Mouse (Mus musculus): ENCODE measurements around the gene Grhpr. TPM values are rescaled to one million over a fixed set of nuclear protein-coding genes. Genes with fewer than 3 reads are reported as not detected.

Gene Grhpr
- total and polyA plus RNA-seq, 3 experiments, result 27.3 to 76.4 TPM; not detected in 1

GRCm38 (mm10) chr4:44938359-44939340 lies 42.5 kb upstream of the Grhpr start:
- no peak for DNase-seq (ENCODE audit: low read depth, low spot score)
- TF ChIP-seq E2F4 (IDR thresholded peaks at IDR 0.05; ENCODE audit: borderline replicate concordance, low read depth, low read length) (no peak), ZNF384 (IDR thresholded peaks at IDR 0.05; ENCODE audit: low read depth, low read length) (no peak), NELFE (IDR thresholded peaks at IDR 0.05; ENCODE audit: low read depth, low read length) (no peak), SIN3A (IDR thresholded peaks at IDR 0.05; ENCODE audit: low read length) (no peak), TBP (IDR thresholded peaks at IDR 0.05; ENCODE audit: low read depth, low read length) (no peak), GABPA (IDR thresholded peaks at IDR 0.05; ENCODE audit: low read depth, low read length) (no peak), RCOR1 (IDR thresholded peaks at IDR 0.05; ENCODE audit: low read depth, low read length) (no peak), ZMIZ1 (IDR thresholded peaks at IDR 0.05; ENCODE audit: low read depth, low read length) (no peak)
- peaks cover 6 to 9% of the 10 kb centered on the region in 2 experiments for H3K4me1 ChIP-seq (ENCODE audit: control insufficient read depth in 1 of 2, insufficient read depth in 2 of 2, low read length in 2 of 2)
- H3K4me3 ChIP-seq (ENCODE audit: control insufficient read depth in 1 of 2, insufficient read depth in 1 of 2, low read depth in 2 of 2, low read length in 2 of 2), result no peak overlapping the region
- no peak overlapping the region for H3K9ac ChIP-seq (ENCODE audit: control insufficient read depth, low read depth, low read length, poor library complexity, severe bottlenecking)
- no peaks in the 10 kb centered on the region for H3K79me2 ChIP-seq (ENCODE audit: control insufficient read depth, insufficient read depth, low read length, poor library complexity)
- H3K9me3 ChIP-seq (replicated peaks; ENCODE audit: insufficient read depth, low read length), result no peaks in the 10 kb centered on the region
- no peaks in the 10 kb centered on the region for H3K27me3 ChIP-seq (ENCODE audit: control insufficient read depth in 1 of 2, insufficient read depth in 2 of 2, low read length in 2 of 2)
- H3K36me3 ChIP-seq (ENCODE audit: control insufficient read depth in 1 of 2, insufficient read depth in 2 of 2, low read length in 2 of 2), result peaks cover 0 to 6% of the 10 kb centered on the region in 2 experiments; a peak in 2 of 4 replicates
- H3K27ac ChIP-seq (ENCODE audit: control insufficient read depth, low read depth, low read length), result no peak overlapping the region

- Histone ChIP-seq H3K79me2 (ENCODE audit: control insufficient read depth, insufficient read depth, low read length, poor library complexity) (no peaks in the 10 kb centered on the region), H3K27me3 (ENCODE audit: control insufficient read depth in 1 of 2, insufficient read depth in 2 of 2, low read length in 2 of 2) (no peaks in the 10 kb centered on the region), H3K4me3 (ENCODE audit: control insufficient read depth in 1 of 2, insufficient read depth in 1 of 2, low read depth in 2 of 2, low read length in 2 of 2) (no peak overlapping the region), H3K4me1 (ENCODE audit: control insufficient read depth in 1 of 2, insufficient read depth in 2 of 2, low read length in 2 of 2) (peaks cover 6 to 9% of the 10 kb centered on the region in 2 experiments), H3K27ac (ENCODE audit: control insufficient read depth, low read depth, low read length) (no peak overlapping the region), H3K9me3 (replicated peaks; ENCODE audit: insufficient read depth, low read length) (no peaks in the 10 kb centered on the region), H3K9ac (ENCODE audit: control insufficient read depth, low read depth, low read length, poor library complexity, severe bottlenecking) (no peak overlapping the region), H3K36me3 (ENCODE audit: control insufficient read depth in 1 of 2, insufficient read depth in 2 of 2, low read length in 2 of 2) (peaks cover 0 to 6% of the 10 kb centered on the region in 2 experiments; a peak in 2 of 4 replicates)
- no peak for DNase-seq (ENCODE audit: low read depth, low spot score)
- no peak for TF ChIP-seq CTCF (IDR thresholded peaks at IDR 0.05 in 2 of 3, conservative IDR thresholded peaks at IDR 0.05 in 1 of 3; ENCODE audit: control insufficient read depth in 1 of 3, insufficient read depth in 1 of 3, low read depth in 2 of 3, low read length in 3 of 3, poor library complexity in 1 of 3, severe bottlenecking in 1 of 3)
- no peak for TF ChIP-seq MEF2A (IDR thresholded peaks at IDR 0.05; ENCODE audit: extremely low read depth, insufficient replicate concordance, low read depth, low read length, poor library complexity, severe bottlenecking)
- TF ChIP-seq NRF1 (IDR thresholded peaks at IDR 0.05; ENCODE audit: insufficient read depth, low read depth, low read length, poor library complexity, severe bottlenecking), result no peak
- no peak for TF ChIP-seq MAX (IDR thresholded peaks at IDR 0.05; ENCODE audit: low read length)
- TF ChIP-seq CHD1 (IDR thresholded peaks at IDR 0.05; ENCODE audit: low read depth, low read length), result no peak
- no peak for TF ChIP-seq ZC3H11A (IDR thresholded peaks at IDR 0.05; ENCODE audit: low read depth, low read length)
- TF ChIP-seq ELF1 (IDR thresholded peaks at IDR 0.05; ENCODE audit: low read depth, low read length), result no peak
- no peak for TF ChIP-seq KAT2A (conservative IDR thresholded peaks at IDR 0.05; ENCODE audit: low read depth, low read length)
- no peak for TF ChIP-seq TCF12 (IDR thresholded peaks at IDR 0.05; ENCODE audit: low read depth, low read length)
- TF ChIP-seq RAD21 (IDR thresholded peaks at IDR 0.05; ENCODE audit: low read depth, low read length), result no peak
- no peak for TF ChIP-seq GATA1 (IDR thresholded peaks at IDR 0.05; ENCODE audit: low read depth, low read length)
- TF ChIP-seq SMC3 (IDR thresholded peaks at IDR 0.05; ENCODE audit: low read depth, low read length), result no peak
- TF ChIP-seq CHD2 (IDR thresholded peaks at IDR 0.05; ENCODE audit: low read length), result no peak
- TF ChIP-seq POLR2AphosphoS2 (IDR thresholded peaks at IDR 0.05; ENCODE audit: low read length), result no peak
- no peak for TF ChIP-seq HCFC1 (IDR thresholded peaks at IDR 0.05; ENCODE audit: low read depth, low read length)
- no peak for TF ChIP-seq POLR2A (IDR thresholded peaks at IDR 0.05; ENCODE audit: control insufficient read depth in 1 of 2, insufficient read depth in 1 of 2, low read depth in 1 of 2, low read length in 2 of 2, poor library complexity in 1 of 2)
- no peak for TF ChIP-seq ZNF384 (IDR thresholded peaks at IDR 0.05; ENCODE audit: low read depth, low read length)
- no peak for TF ChIP-seq MAFK (IDR thresholded peaks at IDR 0.05; ENCODE audit: borderline replicate concordance, low read depth, low read length)
- no peak for TF ChIP-seq MXI1 (IDR thresholded peaks at IDR 0.05; ENCODE audit: low read depth, low read length)
- TF ChIP-seq UBTF (IDR thresholded peaks at IDR 0.05; ENCODE audit: borderline replicate concordance, insufficient read depth, low read depth, low read length), result no peak
Observed at GRCm38 (mm10) chr4:44939576-44940249, 41.5 kb upstream of the Grhpr start.

Data from MEL (cell line).